Mouse (Mus musculus) adrenal gland, adult 18-20 months (tissue): ENCODE results near the gene Lyzl4. TPM values are rescaled to one million over a fixed set of nuclear protein-coding genes. Genes with fewer than 3 reads are reported as not detected.

Experiments used
- DNase-seq, 2 experiments: peaks; one replicate each; pipeline ENCODE4 v3.0.0; 2021 to 2022; ENCODE audit warnings: low spot score in 2 of 2
- total RNA-seq, 2 experiments: library from RNA; stranded (reverse); gene quantifications; 1 replicate in 1 of 2; 2 replicates in 1 of 2; pipeline ENCODE4 v1.2.3; 2021

The Lyzl4 gene
- total RNA-seq, 2 experiments from 2014 or later: not detected

DNA sequence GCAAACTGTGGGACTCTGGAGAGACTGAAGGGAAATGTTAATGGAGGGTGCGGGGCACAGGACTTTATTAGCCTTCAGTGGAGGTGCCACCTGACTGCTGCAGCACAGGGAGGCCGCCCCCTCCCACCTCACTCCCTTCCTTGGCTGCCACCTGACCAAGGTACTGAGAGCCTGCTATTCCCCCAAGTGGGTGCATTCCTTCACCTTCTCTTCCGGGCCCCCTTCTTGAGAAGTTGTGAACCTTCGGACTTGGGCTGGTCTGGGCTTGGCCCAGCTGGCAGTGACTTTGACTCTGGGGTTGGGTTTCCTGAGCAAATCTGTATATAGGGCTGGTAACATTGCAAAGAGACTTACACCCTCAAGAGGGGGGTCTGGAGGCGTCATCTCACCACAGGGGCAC, 14.4 kb upstream of the Lyzl4 start:
- DNase-seq: no peak

GRCm38 (mm10) chr9:121653668-121654067, 11.8 kb upstream of the Lyzl4 start:
- DNase-seq: no peak

DNA sequence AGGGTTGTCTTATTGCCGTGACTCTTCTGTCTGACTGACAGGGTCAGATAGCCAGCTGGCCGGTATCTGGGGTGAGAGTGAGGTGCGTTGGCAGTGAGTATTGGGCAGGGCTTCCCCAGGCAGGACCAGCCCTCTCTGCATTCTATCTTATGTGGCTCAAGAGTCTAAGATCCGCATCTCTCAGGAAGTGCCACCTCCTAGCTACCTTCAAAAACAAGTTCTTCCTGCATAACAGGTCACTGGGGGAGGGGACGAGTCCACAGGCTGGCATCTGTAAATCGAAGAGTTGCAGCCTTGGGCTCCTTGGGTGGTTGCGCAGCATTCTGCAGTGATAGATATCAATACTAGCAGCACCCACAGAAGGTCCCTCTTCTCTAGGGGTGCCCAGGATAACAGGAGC, 5.1 kb upstream of the Lyzl4 start:
- DNase-seq: no peak

GRCm38 (mm10) chr9:121644855-121645254, 3.0 kb upstream of the Lyzl4 start:
- DNase-seq: no peak

DNA sequence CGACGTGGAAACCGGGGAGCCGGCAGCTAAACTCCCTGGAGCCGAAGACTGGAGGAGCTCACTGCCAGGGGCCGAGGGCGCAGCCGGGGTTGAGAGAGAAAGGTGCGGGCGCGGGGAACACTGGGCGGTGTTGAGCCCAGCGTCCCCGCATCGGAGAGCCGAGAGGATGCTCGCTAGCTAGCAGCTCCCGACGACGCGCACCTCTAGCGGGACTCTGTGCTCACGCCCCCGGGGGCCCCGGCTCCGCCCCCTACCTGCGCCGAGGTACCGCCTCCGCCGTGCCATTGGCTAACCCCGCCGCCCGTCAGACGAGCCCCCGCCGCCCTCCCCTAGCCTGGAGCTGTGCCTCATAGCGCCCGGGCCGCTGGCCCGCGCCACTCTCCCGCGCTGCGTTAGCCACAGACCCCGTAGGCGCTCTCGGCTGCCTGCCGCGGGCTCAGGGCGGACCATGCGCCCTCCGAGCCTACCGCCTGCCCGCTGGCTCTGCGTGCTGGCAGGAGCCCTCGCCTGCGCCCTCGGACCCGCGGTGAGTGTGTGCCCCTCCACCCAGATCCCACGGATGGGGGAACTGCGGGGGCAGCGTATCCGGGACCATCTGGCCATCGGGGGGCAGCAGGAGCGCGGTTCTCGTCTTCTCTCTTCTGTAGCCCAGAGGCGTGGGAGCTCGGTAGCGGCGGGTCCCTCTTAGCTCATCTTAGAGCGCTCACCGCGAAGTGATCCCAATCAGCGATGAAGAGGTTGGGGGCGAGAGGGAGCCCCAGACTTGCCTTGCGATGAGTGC, 695 bp upstream of the Lyzl4 start, which contains the start of gene Vipr1:
Vipr1 (plus strand) TSS at position 316 of the 781 bp plus-strand sequence.
- peak; percentile 58 for DNase-seq

DNA sequence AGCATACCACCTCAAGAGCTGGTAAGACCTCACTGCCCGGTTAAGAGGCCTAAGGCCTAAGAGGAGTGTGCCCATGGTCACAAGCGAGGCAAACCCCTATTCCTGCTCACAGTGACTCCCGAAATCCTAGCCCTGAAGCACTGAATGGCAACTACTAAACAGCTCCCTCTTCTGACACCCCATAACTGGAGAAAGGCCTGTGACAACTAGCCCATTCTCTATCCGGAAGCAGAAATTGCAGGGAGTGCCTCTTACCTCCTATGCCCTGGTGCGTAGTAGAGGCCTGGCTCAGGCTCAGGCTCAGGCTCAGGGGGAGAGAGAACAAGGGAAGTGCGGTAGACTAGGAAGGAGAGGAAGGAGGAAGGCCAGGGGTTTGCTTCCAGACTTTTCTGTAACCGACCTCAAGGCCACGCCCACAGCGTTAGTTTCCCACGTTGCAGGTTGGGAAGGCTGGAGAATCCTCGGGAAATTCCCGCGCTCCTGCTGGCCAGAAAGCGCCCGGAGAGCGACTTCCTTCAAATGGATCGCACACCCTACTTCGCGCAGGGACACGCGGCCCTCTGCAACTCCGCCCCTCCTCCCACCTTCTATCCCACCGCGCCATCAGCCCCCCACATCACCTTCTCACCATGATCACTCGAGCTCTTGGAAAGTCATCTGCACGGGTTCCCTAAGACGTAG, 521 bp downstream of the Lyzl4 start:
- DNase-seq: no peak

GRCm38 (mm10) chr9:121639790-121640189, 2.1 kb downstream of the Lyzl4 start:
- DNase-seq: no peak

- DNase-seq: no peak
These were observed 5.9 kb downstream of the Lyzl4 start for GRCm38 (mm10) chr9:121635835-121636576.

DNA sequence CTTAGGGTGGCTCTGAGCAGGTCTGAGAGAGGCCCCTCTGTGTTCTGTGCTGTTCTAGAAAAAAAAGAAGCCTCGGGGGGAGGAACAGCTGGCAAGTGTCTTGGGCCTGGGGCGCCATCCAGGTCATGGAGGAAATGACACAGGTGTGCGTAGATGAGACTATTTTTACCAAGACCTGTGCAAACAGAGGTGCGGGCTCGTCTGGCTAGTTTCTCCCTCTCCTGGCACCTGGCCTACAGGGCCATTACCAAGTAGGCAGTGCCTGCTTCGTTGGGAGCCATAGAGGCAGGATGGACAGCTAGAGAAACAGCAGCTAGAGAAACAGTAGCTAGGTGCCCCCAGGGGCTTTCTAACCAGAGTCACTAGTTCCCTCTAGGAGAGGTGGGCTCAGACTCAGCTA, 8.6 kb downstream of the Lyzl4 start:
- DNase-seq: no peak

- no peak for DNase-seq
These were observed 9.0 kb downstream of the Lyzl4 start for GRCm38 (mm10) chr9:121632891-121633290.

DNA sequence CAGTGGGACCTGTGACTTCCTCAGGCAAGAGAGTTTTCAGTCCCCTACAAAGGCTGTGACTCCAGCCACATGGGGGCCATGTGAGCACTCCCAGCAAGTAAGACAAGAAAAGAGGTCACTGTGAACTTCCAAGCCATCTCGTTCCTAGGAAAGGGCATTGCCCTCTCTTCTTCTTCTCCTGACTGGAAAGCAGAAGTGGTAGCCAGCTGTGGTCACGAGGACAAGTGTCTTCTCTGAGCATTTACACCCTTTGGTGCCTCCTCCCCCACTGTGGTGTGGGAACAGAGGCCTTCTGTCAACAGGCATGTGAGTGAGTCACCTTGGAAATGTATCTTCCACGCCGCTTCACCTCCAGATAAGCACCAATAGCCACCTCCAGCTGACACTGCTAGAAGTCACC, 9.9 kb downstream of the Lyzl4 start:
- DNase-seq: no peak

DNA sequence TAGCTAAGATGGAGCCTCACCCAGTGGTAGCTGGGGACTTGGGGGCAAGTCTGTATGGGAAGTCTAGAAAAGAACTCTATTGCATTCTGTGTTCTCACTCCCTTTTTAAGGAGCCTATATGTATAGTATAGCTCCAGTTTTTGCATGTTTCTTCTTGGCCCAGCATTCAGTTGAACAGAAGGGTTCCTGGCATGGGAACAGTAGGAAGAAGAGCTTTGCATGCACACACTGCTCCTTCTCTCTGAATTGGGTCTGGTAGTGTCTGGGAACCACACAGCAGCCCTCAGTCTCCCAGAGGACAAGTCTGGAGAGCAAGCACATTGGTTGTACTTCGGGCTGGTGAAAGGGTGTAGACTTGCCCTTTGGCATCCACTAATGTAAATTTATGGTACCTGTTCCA, 11.3 kb downstream of the Lyzl4 start:
- no peak for DNase-seq

DNA sequence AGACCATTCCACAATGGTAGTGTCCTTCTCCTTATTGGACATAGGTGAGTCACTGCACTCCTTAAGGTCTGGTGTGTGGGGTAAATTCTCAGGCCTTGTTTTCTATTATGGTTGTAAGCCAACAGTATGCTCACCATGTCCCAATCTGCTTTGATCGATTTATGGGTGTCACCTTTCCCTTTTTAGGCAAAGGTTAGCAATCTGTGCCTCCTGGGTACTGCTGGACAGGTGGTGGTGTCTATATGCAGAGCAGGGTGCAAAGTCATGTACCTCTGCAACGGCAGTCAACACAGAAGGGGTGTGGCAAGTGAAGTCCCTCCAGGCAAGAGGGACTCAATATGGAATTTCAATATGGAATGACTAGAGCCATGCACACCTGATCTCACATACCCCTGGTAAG, 17.0 kb downstream of the Lyzl4 start:
- no peak for DNase-seq

DNA sequence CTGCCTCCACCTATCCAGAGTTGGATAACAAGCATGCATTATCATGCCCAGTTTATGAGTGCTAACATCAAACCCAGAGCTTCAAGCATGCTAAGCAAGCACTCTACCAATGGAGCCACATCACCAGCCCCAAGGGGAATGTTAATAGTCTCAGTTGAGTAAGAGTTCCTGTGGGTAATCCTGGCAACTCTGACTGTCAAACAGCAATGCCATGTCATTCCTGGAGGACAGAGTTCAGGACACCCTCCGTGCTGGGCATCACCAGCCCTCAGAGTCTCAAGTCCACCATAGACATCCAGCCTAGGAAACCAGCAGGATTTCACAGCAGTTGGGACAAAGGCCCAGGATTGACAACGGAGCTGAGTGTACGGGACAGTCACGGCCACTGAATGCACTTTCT, 18.7 kb downstream of the Lyzl4 start:
- DNase-seq: no peak

DNA sequence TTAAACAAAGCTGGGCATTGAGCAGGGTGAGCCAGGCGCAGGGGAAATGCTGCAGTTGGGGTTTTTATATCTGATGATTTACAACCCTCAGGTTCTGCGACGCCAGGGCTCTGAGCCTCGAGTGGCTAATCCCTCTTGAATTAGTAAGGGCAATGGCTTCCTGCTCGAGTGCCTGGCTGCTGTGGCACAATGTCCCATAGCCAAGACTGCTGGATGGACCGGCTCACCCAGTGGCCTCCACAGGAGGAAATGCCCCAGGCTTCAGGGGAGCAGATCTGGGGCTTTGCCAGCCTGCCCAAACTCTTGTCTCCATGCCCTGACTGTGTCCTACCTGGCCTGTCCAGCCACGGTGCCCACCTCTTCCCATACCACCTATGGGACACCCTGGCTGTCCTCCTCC, 22.5 kb downstream of the Lyzl4 start:
- no peak for DNase-seq

- no peak for DNase-seq
These were observed 25.4 kb downstream of the Lyzl4 start for GRCm38 (mm10) chr9:121616471-121616870.

DNA sequence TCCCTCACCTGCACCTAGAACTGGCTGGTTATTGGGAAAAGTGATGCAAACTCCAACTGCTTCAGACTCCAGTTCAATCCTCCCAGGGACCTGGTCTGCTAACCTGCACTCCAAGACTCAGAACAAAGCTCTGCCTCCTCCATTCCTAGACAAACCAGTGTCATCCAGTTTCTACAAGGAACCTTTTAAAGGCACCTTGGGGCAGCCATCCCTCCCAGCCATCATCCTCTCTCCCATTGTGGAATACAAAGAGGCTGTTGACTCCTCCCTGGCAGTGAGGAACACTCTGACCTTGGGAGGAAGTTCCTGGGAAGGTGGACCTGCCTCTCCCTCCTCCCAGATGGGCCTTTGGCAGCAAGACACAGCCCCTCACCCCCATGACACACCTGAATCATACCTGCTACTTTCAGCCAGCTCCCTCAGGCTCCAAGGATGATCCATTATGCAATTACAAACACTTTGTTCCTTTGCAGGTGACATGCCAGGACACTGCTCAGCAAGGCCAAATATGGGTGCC, 27.6 kb downstream of the Lyzl4 start:
- no peak for DNase-seq

DNA sequence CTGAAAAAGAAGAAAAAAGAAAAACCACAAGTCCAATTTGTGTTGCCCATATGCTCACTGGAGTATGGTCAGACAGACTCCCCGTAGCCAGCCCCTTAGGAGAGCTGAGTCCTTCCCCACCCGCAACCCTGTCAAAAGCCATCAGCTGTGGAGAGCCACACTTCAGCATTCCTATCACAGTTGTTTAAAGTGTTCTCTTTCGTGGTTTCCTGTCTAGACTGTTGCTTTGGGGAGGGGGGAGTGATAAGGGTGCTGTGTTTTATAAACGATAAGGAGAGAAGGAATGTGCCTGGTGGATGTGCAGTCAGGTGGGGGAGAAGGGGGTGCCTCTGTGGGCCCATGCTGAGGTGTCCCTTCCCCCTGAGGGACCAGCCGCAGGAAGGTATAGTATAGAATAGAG, 28.7 kb downstream of the Lyzl4 start:
- DNase-seq: no peak

- DNase-seq: no peak
These were observed 32.5 kb downstream of the Lyzl4 start for GRCm38 (mm10) chr9:121609381-121609780.

DNA sequence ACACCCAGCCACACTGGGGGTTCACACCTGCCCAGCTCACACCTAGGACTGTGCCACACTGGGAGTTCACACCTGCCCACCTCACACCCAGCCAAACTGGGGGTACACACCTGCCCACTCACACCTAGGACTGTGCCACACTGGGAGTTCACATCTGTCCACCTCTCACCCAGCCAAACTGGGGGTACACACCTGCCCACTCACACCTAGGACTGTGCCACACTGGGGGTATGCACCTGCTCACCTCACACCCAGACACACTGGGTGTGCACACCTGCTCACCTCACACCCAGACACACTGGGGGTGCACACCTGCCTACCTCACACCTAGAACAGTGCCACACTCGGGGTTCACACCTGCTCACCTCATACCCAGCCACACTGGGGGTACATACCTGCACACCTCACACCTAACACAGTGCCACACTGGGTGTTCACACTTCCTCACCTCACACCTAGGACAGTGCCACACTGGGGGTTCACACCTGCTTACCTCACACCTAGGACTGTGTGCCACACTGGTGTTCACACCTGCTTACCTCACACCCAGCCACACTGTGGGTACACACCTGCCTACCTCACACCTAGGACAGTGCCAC, 35.3 kb downstream of the Lyzl4 start:
- no peak for DNase-seq
